Mouse (Mus musculus) testis, adult 2 months (tissue): ENCODE measurements around the gene Cep295nl. TPM values are rescaled to one million over a fixed set of nuclear protein-coding genes. Genes with fewer than 3 reads are reported as not detected.

ENCODE experiments used
- H3K27ac ChIP-seq: fragments of 200-500 bp; 2 replicates; pipeline ENCODE4 v1.5.1; 2012; ENCODE audit warnings: low read depth, low read length; ENCODE audit not compliant: control insufficient read depth, insufficient read depth
- H3K27me3 ChIP-seq: fragments of 200-500 bp; 2 replicates; pipeline ENCODE4 v1.6.1; 2012; ENCODE audit warnings: mild to moderate bottlenecking, low read length, moderate library complexity; ENCODE audit not compliant: control insufficient read depth, insufficient read depth
- H3K36me3 ChIP-seq: fragments of 200-500 bp; 2 replicates; pipeline ENCODE4 v1.6.1; 2012; ENCODE audit warnings: mild to moderate bottlenecking, low read length; ENCODE audit not compliant: control insufficient read depth, insufficient read depth
- H3K4me1 ChIP-seq: fragments of 200-500 bp; 2 replicates; pipeline ENCODE4 v1.6.1; 2012; ENCODE audit warnings: low read length; ENCODE audit not compliant: control insufficient read depth, insufficient read depth
- H3K4me3 ChIP-seq: fragments of 200-500 bp; 2 replicates; pipeline ENCODE4 v1.5.1; 2012; ENCODE audit warnings: low read depth, mild to moderate bottlenecking, low read length, moderate library complexity, mixed read lengths; ENCODE audit not compliant: control insufficient read depth
- CTCF ChIP-seq: fragments of 200-500 bp; IDR thresholded peaks from 2 replicates; pipeline ENCODE4 v1.5.1; 2012; ENCODE audit warnings: low read depth, mild to moderate bottlenecking, inconsistent platforms, low read length, moderate library complexity; ENCODE audit not compliant: control insufficient read depth, insufficient read depth, insufficient replicate concordance
- POLR2A ChIP-seq: fragments of 200-500 bp; IDR thresholded peaks from 2 replicates; pipeline ENCODE4 v1.6.1; 2012; ENCODE audit warnings: low read depth, mild to moderate bottlenecking, inconsistent platforms, low read length, moderate library complexity; ENCODE audit not compliant: control insufficient read depth
- polyA plus RNA-seq: library from polyadenylated mRNA; depleted of rRNA; stranded (reverse); fragments of >200 nt; gene quantifications from 2 replicates; pipeline ENCODE4 v1.2.3, GENCODE M21; 2012

The Cep295nl gene
- polyA plus RNA-seq, 1 experiment: 274 TPM

- no peak overlapping the region for H3K4me3 ChIP-seq
- H3K27me3 ChIP-seq: no peaks in the 10 kb centered on the region
- no peak overlapping the region for H3K27ac ChIP-seq
- no peaks in the 10 kb centered on the region for H3K36me3 ChIP-seq
- peaks cover 15% of the 10 kb centered on the region for H3K4me1 ChIP-seq
- TF ChIP-seq POLR2A (0 out of 2 replicates have a peak, but pooled peaks have one; percentile 10), CTCF (no peak)
These were observed 11.9 kb downstream of the Cep295nl start for GRCm38 (mm10) chr11:118330361-118330760.

- Histone ChIP-seq H3K27me3 (no peaks in the 10 kb centered on the region), H3K4me3 (no peak overlapping the region), H3K27ac (no peak overlapping the region), H3K36me3 (no peaks in the 10 kb centered on the region), H3K4me1 (peaks cover 22% of the 10 kb centered on the region)
- TF ChIP-seq CTCF: no peak
- no peak for TF ChIP-seq POLR2A
These were observed 13.4 kb downstream of the Cep295nl start for GRCm38 (mm10) chr11:118328947-118329346.

- no peaks in the 10 kb centered on the region for H3K36me3 ChIP-seq
- peaks cover 26% of the 10 kb centered on the region for H3K4me1 ChIP-seq
- TF ChIP-seq CTCF: no peak; the same call in 1 of the 2 replicates
- no peak for TF ChIP-seq POLR2A
- H3K4me3 ChIP-seq: no peak overlapping the region
- no peaks in the 10 kb centered on the region for H3K27me3 ChIP-seq
- H3K27ac ChIP-seq: 0 out of 2 replicates have a peak overlapping the region, but pooled peaks have one; percentile 5
These were observed 13.8 kb downstream of the Cep295nl start for GRCm38 (mm10) chr11:118328511-118328910.

- H3K36me3 ChIP-seq: no peaks in the 10 kb centered on the region
- peak overlapping the region; percentile 73 for H3K27ac ChIP-seq
- TF ChIP-seq POLR2A: no peak; the same call in 1 of the 2 replicates
- no peak for TF ChIP-seq CTCF
- no peak overlapping the region for H3K4me3 ChIP-seq
- H3K4me1 ChIP-seq: peaks cover 29% of the 10 kb centered on the region
- no peaks in the 10 kb centered on the region for H3K27me3 ChIP-seq
These were observed 15.0 kb downstream of the Cep295nl start for GRCm38 (mm10) chr11:118326991-118327971.

GRCm38 (mm10) chr11:118326491-118326890 lies 15.8 kb downstream of the Cep295nl start:
- Histone ChIP-seq H3K4me3 (no peak overlapping the region), H3K27ac (peak overlapping the region; percentile 62), H3K36me3 (no peaks in the 10 kb centered on the region), H3K27me3 (no peaks in the 10 kb centered on the region), H3K4me1 (peaks cover 34% of the 10 kb centered on the region)
- no peak for TF ChIP-seq POLR2A

- H3K4me3 ChIP-seq: no peak overlapping the region
- H3K27me3 ChIP-seq: no peaks in the 10 kb centered on the region
- H3K4me1 ChIP-seq: peaks cover 30% of the 10 kb centered on the region
- H3K36me3 ChIP-seq: no peaks in the 10 kb centered on the region
- TF ChIP-seq POLR2A (no peak), CTCF (no peak)
- no peak overlapping the region; the same call in 1 of the 2 replicates for H3K27ac ChIP-seq
These were observed 17.8 kb downstream of the Cep295nl start for GRCm38 (mm10) chr11:118324541-118324940.

GRCm38 (mm10) chr11:118323974-118324373 lies 18.3 kb downstream of the Cep295nl start:
- Histone ChIP-seq H3K27ac (peak overlapping the region; percentile 16; the same call in 1 of the 2 replicates), H3K27me3 (no peaks in the 10 kb centered on the region), H3K4me1 (peaks cover 30% of the 10 kb centered on the region), H3K36me3 (no peaks in the 10 kb centered on the region), H3K4me3 (no peak overlapping the region)
- TF ChIP-seq CTCF (no peak), POLR2A (no peak)

- Histone ChIP-seq H3K27ac (no peak overlapping the region), H3K36me3 (no peaks in the 10 kb centered on the region), H3K4me1 (peaks cover 26% of the 10 kb centered on the region), H3K27me3 (no peaks in the 10 kb centered on the region), H3K4me3 (no peak overlapping the region)
- TF ChIP-seq CTCF: no peak
- TF ChIP-seq POLR2A: no peak
These were observed 19.7 kb downstream of the Cep295nl start for GRCm38 (mm10) chr11:118322647-118323046.
